Mouse (Mus musculus): ENCODE measurements around the gene Wdr90. TPM values are rescaled to one million over a fixed set of nuclear protein-coding genes. Genes with fewer than 3 reads are reported as not detected.
A peak's percentile ranks its signal among the peaks of the same experiment; 100 is the strongest.

Gene Wdr90
- total RNA-seq, 2 experiments from 2014 or later = 34.0 to 35.6 TPM

Small RNA genes lying within 50 kb of the gene (microRNA-seq; reads per million reads assigned to microRNA genes)
- gene Mir3082 = 2.9 reads per million, percentile 2 among the genes with 10 or more reads in this experiment

Other genes starting within 250 kb of the Wdr90 start
- gene Gng13, start 144.3 kb downstream of the Wdr90 start, total RNA-seq (2021) = 10 to 100 TPM; 86.1 to 88.9 TPM
- 1 to 10 TPM; 3.0 to 4.8 TPM for gene Chtf18, start 134.1 kb downstream of the Wdr90 start, total RNA-seq (2021)
- gene Rpusd1, start 133.8 kb downstream of the Wdr90 start, total RNA-seq (2021) = 10 to 100 TPM; 31.9 to 32.4 TPM
- not detected for gene Mslnl, start 125.5 kb downstream of the Wdr90 start, total RNA-seq (2021)
- 1 to 10 TPM; 4.0 to 5.4 TPM for gene Msln, start 107.1 kb downstream of the Wdr90 start, total RNA-seq (2021)
- 10 to 100 TPM; 26.2 to 26.3 TPM for gene Narfl, start 87.7 kb downstream of the Wdr90 start, total RNA-seq (2021)
- gene Haghl, start 75.8 kb downstream of the Wdr90 start, total RNA-seq (2021) = 100 to 1,000 TPM; 132 to 133 TPM
- under 1 TPM in 1 of 2 experiments, not detected in 1; 0.16 TPM for gene Ccdc78, start 74.9 kb downstream of the Wdr90 start, total RNA-seq (2021)
- gene Fam173a, start 68.6 kb downstream of the Wdr90 start, total RNA-seq (2021) = 10 to 100 TPM; 74.3 to 74.9 TPM
- gene AC134908.4, start 65.8 kb downstream of the Wdr90 start, total RNA-seq (2021) = 1 to 10 TPM; 1.7 to 2.3 TPM
- 10 to 100 TPM; 59.8 to 61.1 TPM for gene Metrn, start 64.4 kb downstream of the Wdr90 start, total RNA-seq (2021)
- 100 to 1,000 TPM; 306 to 311 TPM for gene Fbxl16, start 52.4 kb downstream of the Wdr90 start, total RNA-seq (2021)
- gene Wdr24, start 37.9 kb downstream of the Wdr90 start, total RNA-seq (2021) = 10 to 100 TPM; 20.4 to 24.6 TPM
- gene Jmjd8, start 32.6 kb downstream of the Wdr90 start, total RNA-seq (2021) = 10 to 100 TPM; 59.9 to 61.5 TPM
- gene Stub1, start 28.1 kb downstream of the Wdr90 start, total RNA-seq (2021) = 100 to 1,000 TPM; 168 to 171 TPM
- gene Rhbdl1, start 24.2 kb downstream of the Wdr90 start, total RNA-seq (2021) = 10 to 100 TPM; 84.5 to 94.2 TPM
- 10 to 100 TPM; 28.7 to 29.9 TPM for gene Gm20683, start 19.7 kb downstream of the Wdr90 start, total RNA-seq (2021)
- 10 to 100 TPM; 68.8 to 74.7 TPM for gene Rhot2, start 16.6 kb downstream of the Wdr90 start, total RNA-seq (2021)
- gene Mcrip2, start 7.3 kb upstream of the Wdr90 start, total RNA-seq (2021) = 10 to 100 TPM; 27.7 to 31.4 TPM
- gene Mettl26, start 13.6 kb upstream of the Wdr90 start, total RNA-seq (2021) = 10 to 100 TPM; 34.8 to 36.0 TPM
- 1 to 10 TPM in 1 of 2 experiments, under 1 TPM in 1; 0.63 to 1.4 TPM for gene Wfikkn1, start 19.4 kb upstream of the Wdr90 start, total RNA-seq (2021)
- gene Rab40c, start 58.2 kb upstream of the Wdr90 start, total RNA-seq (2021) = 10 to 100 TPM; 46.2 to 53.4 TPM
- 100 to 1,000 TPM; 123 to 126 TPM for gene Pigq, start 83.4 kb upstream of the Wdr90 start, total RNA-seq (2021)
- gene Nhlrc4, start 83.5 kb upstream of the Wdr90 start, total RNA-seq (2021) = not detected
- gene A930017K11Rik, start 91.1 kb upstream of the Wdr90 start, total RNA-seq (2021) = not detected
- gene Capn15, start 124.3 kb upstream of the Wdr90 start, total RNA-seq (2021) = 10 to 100 TPM; 41.5 to 42.5 TPM
- gene Rab11fip3, start 208.1 kb upstream of the Wdr90 start, total RNA-seq (2021) = 10 to 100 TPM; 67.5 to 73.8 TPM
- 10 to 100 TPM; 25.2 to 27.2 TPM for gene Decr2, start 228.8 kb upstream of the Wdr90 start, total RNA-seq (2021)
- gene Nme4, start 234.1 kb upstream of the Wdr90 start, total RNA-seq (2021) = 1 to 10 TPM; 3.0 to 3.9 TPM

Measured in left cerebral cortex, postnatal 10 days (tissue).